Mouse (Mus musculus): ENCODE measurements around the gene Gm10318. TPM values are rescaled to one million over a fixed set of nuclear protein-coding genes. Genes with fewer than 3 reads are reported as not detected.

Gene Gm10318
- polyA plus RNA-seq (2017; shearing (Covaris generic)), result not detected

GRCm38 (mm10) chr10:77852559-77852958 is at the start of gene Gm10318:
Gene Gm10318 (plus strand): TSS chr10:77852859.

DNA sequence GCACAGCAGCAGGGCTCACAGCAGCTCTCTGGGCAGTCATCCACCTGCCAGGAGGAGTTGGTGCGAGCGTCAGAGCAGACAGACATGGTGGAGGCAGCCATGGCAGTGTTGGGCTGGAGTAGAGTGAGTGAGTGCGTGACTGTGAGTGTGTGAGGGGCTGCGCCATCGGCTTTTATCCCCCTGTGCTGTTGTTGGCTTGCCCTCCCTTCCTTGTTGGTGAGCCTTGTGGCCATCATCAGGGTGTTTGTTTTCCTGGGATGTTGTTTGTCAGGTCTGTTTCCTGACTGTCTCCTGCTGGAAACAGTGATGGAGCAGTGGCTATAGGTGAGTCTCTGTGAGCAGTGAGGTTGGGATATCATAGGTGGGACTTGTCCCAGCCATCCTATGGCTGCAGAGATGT is 40.9 kb upstream of the Gm10318 start, which contains the start of gene Gm9507:
TSS of gene Gm9507 (minus strand) at position 101 of the 400 bp plus-strand sequence.

GRCm38 (mm10) chr10:77814382-77814781 is 38.3 kb upstream of the Gm10318 start, which contains the start of gene Gm2696:
Gene Gm2696 (plus strand): TSS chr10:77814682.

DNA sequence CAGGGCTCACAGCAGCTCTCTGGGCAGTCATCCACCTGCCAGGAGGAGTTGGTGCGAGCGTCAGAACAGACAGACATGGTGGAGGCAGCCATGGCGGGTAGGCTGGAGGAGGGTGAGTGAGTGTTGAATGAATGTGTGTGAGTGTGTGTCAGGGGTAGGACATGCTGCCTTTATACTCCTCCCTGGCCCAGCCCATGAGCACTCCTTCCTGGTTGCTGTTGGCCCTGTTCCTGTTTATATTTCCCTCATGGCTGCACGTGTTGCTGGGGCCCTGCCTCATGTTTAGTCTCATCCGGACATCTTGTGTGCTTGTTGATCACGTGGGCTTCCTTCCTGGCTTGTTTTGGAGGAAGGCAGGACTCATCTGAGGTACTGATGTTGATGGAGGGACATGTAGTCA is 25.7 kb upstream of the Gm10318 start, which contains the start of gene Krtap10-4:
TSS of gene Krtap10-4 (minus strand) at position 145 of the 400 bp plus-strand sequence.

GRCm38 (mm10) chr10:77835647-77836046 is 17.0 kb upstream of the Gm10318 start, which contains the start of gene Krtap10-10:
Gene Krtap10-10 (plus strand): TSS chr10:77835947.

DNA sequence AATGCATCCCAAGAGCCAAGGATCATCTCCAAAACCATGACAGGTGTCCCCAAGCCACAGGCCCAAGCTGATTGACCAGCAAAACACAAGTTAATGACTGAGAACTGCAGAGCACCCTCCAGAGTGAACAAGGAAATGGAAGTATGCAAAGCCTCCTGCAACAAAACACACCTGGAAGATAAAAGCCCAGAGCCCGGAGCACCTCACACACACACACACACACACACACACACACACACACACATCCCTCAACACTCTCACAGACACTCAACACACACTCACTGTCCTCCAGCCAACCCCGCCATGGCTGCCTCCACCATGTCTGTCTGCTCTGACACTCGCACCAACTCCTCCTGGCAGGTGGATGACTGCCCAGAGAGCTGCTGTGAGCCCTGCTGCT is 6.2 kb upstream of the Gm10318 start, which contains the start of gene Gm36176:
TSS of gene Gm36176 (plus strand) at position 301 of the 400 bp plus-strand sequence.

DNA sequence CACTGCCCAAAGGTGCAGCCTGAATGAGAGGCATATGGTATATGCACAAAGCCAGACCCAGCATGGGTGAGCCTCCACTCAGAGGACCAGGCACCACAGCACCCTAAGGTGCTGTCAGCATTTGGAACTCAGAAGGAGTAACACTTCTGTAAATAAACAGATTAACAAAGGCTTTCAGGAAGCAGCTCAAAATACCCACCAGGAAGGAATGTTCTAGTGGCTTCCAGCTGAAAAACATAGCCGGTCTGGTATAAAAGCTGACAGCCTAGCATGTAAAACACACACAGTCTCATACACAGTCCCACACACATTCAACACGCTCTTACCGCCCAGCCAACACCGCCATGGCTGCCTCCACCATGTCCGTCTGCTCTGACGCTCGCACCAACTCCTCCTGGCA is 9.0 kb downstream of the Gm10318 start, which contains the start of gene Gm3285:
TSS of gene Gm3285 (plus strand) at position 301 of the 400 bp plus-strand sequence.

GRCm38 (mm10) chr10:77902211-77902893 is 49.7 kb downstream of the Gm10318 start, which contains the start of gene Lrrc3:
Gene Lrrc3 (minus strand): TSS chr10:77902536.

Other genes with a start within 250 kb of the Gm10318 start
- 100 to 1,000 TPM in 1 of 2 experiments, 10 to 100 TPM in 1; 95.5 to 116 TPM for gene Sumo3, start 246.8 kb upstream of the Gm10318 start, polyA plus RNA-seq (2017; shearing (Covaris generic))
- gene Gm49325, start 246.7 kb upstream of the Gm10318 start, polyA plus RNA-seq (2017; shearing (Covaris generic)), result 1 to 10 TPM in 1 of 2 experiments, not detected in 1; 2.4 TPM
- 10 to 100 TPM; 44.0 to 51.5 TPM for gene Ube2g2, start 230.6 kb upstream of the Gm10318 start, polyA plus RNA-seq (2017; shearing (Covaris generic))
- gene Tspear, start 166.3 kb upstream of the Gm10318 start, polyA plus RNA-seq (2017; shearing (Covaris generic)), result 1 to 10 TPM in 1 of 2 experiments, under 1 TPM in 1; 0.58 to 1.0 TPM
- gene Gm19402, start 162.1 kb upstream of the Gm10318 start, polyA plus RNA-seq (2017; shearing (Covaris generic)), result 1 to 10 TPM in 1 of 2 experiments, not detected in 1; 1.2 TPM
- gene Gm9508, start 155.6 kb upstream of the Gm10318 start, polyA plus RNA-seq (2017; shearing (Covaris generic)), result under 1 TPM; 0.53 to 0.62 TPM
- not detected for gene Gm10272, start 146.2 kb upstream of the Gm10318 start, polyA plus RNA-seq (2017; shearing (Covaris generic))
- gene Gm10024, start 141.4 kb upstream of the Gm10318 start, polyA plus RNA-seq (2017; shearing (Covaris generic)), result not detected
- not detected for gene Gm10142, start 137.1 kb upstream of the Gm10318 start, polyA plus RNA-seq (2017; shearing (Covaris generic))
- gene Krtap12-1, start 132.3 kb upstream of the Gm10318 start, polyA plus RNA-seq (2017; shearing (Covaris generic)), result not detected
- gene Gm10100, start 126.4 kb upstream of the Gm10318 start, polyA plus RNA-seq (2017; shearing (Covaris generic)), result not detected
- not detected for gene Gm18596, start 110.2 kb upstream of the Gm10318 start, polyA plus RNA-seq (2017; shearing (Covaris generic))
- gene Gm9736, start 101.5 kb upstream of the Gm10318 start, polyA plus RNA-seq (2017; shearing (Covaris generic)), result under 1 TPM in 1 of 2 experiments, not detected in 1; 0.81 TPM
- gene Gm3233, start 93.2 kb upstream of the Gm10318 start, polyA plus RNA-seq (2017; shearing (Covaris generic)), result not detected
- not detected for gene Gm3238, start 81.5 kb upstream of the Gm10318 start, polyA plus RNA-seq (2017; shearing (Covaris generic))
- gene Gm7138, start 75.9 kb upstream of the Gm10318 start, polyA plus RNA-seq (2017; shearing (Covaris generic)), result not detected
- gene Gm3250, start 70.3 kb upstream of the Gm10318 start, polyA plus RNA-seq (2017; shearing (Covaris generic)), result not detected
- gene Gm7137, start 64.7 kb upstream of the Gm10318 start, polyA plus RNA-seq (2017; shearing (Covaris generic)), result 1 to 10 TPM in 1 of 2 experiments, not detected in 1; 1.3 TPM
- gene Gm9639, start 57.8 kb upstream of the Gm10318 start, polyA plus RNA-seq (2017; shearing (Covaris generic)), result not detected
- gene Gm19668, start 53.7 kb upstream of the Gm10318 start, polyA plus RNA-seq (2017; shearing (Covaris generic)), result not detected
- gene Gm9507, start 41.0 kb upstream of the Gm10318 start, polyA plus RNA-seq (2017; shearing (Covaris generic)), result not detected
- not detected for gene Gm2696, start 38.2 kb upstream of the Gm10318 start, polyA plus RNA-seq (2017; shearing (Covaris generic))
- gene Krtap10-4, start 25.8 kb upstream of the Gm10318 start, polyA plus RNA-seq (2017; shearing (Covaris generic)), result not detected
- under 1 TPM in 1 of 2 experiments, not detected in 1; 0.33 TPM for gene Krtap10-10, start 16.9 kb upstream of the Gm10318 start, polyA plus RNA-seq (2017; shearing (Covaris generic))
- not detected for gene Gm36176, start 6.1 kb upstream of the Gm10318 start, polyA plus RNA-seq (2017; shearing (Covaris generic))
- not detected for gene Gm3285, start 9.1 kb downstream of the Gm10318 start, polyA plus RNA-seq (2017; shearing (Covaris generic))
- 1 to 10 TPM in 1 of 2 experiments, under 1 TPM in 1; 0.13 to 2.1 TPM for gene Lrrc3, start 49.7 kb downstream of the Gm10318 start, polyA plus RNA-seq (2017; shearing (Covaris generic))
- 1 to 10 TPM; 1.0 to 1.3 TPM for gene Trpm2, start 117.7 kb downstream of the Gm10318 start, polyA plus RNA-seq (2017; shearing (Covaris generic))
- 10 to 100 TPM in 1 of 2 experiments, 1 to 10 TPM in 1; 7.9 to 10.6 TPM for gene 1810043G02Rik, start 125.7 kb downstream of the Gm10318 start, polyA plus RNA-seq (2017; shearing (Covaris generic))
- 10 to 100 TPM; 62.7 to 87.7 TPM for gene Pfkl, start 157.2 kb downstream of the Gm10318 start, polyA plus RNA-seq (2017; shearing (Covaris generic))
- 1 to 10 TPM in 1 of 2 experiments, under 1 TPM in 1; 0.37 to 1.2 TPM for gene Dnmt3l, start 189.1 kb downstream of the Gm10318 start, polyA plus RNA-seq (2017; shearing (Covaris generic))
- gene Aire, start 190.8 kb downstream of the Gm10318 start, polyA plus RNA-seq (2017; shearing (Covaris generic)), result 1 to 10 TPM in 1 of 2 experiments, not detected in 1; 1.2 TPM
- gene Icosl, start 216.4 kb downstream of the Gm10318 start, polyA plus RNA-seq (2017; shearing (Covaris generic)), result 10 to 100 TPM in 1 of 2 experiments, 1 to 10 TPM in 1; 9.1 to 14.1 TPM